Mouse (Mus musculus): Measurements from ENCODE around the gene Uhrf1. TPM values are rescaled to one million over a fixed set of nuclear protein-coding genes. Genes with fewer than 3 reads are reported as not detected.

The Uhrf1 gene
- total RNA-seq, 2 experiments from 2014 or later, result 0.48 to 0.50 TPM

- no peak for DNase-seq (ENCODE audit: low spot score in 2 of 2)
Observed at GRCm38 (mm10) chr17:56298238-56298637, 4.9 kb upstream of the Uhrf1 start.

GRCm38 (mm10) chr17:56300186-56300585 is 2.9 kb upstream of the Uhrf1 start, which contains the start of gene Arrdc5:
TSS of gene Arrdc5 (minus strand) at chr17:56300286.
- no peak for DNase-seq (ENCODE audit: low spot score in 2 of 2)

GRCm38 (mm10) chr17:56302363-56302996 is 641 bp upstream of the Uhrf1 start:
- DNase-seq (ENCODE audit: low spot score in 2 of 2), result no peak

- peak; percentile 84 to 93 for DNase-seq (ENCODE audit: low spot score in 2 of 2)
Observed at GRCm38 (mm10) chr17:56303847-56304586, 896 bp downstream of the Uhrf1 start.

- no peak for DNase-seq (ENCODE audit: low spot score in 2 of 2)
Observed at GRCm38 (mm10) chr17:56304718-56305117, 1.6 kb downstream of the Uhrf1 start.

- DNase-seq (ENCODE audit: low spot score in 2 of 2), result no peak
Observed at GRCm38 (mm10) chr17:56305156-56305555, 2.0 kb downstream of the Uhrf1 start.

DNA sequence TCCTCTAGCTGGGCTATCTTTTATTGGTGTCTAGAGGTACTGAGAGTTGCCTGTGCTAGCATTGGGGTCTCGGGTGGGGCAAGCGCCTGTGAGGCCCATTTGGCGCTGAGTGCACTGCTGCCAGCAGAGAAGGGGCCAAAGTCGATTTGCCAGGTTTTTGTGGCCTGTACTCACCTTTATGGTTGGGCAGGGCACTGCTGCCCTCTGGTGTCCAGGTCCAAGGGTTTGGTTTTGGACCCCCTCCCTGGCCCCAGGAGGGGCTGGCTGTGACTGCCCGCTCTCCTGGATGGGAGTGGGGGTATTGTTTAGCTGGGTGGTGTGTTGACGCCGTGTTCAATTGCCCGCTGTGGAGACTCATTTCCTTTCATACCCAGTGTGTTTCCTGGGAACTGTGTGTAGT is 2.7 kb downstream of the Uhrf1 start:
- no peak for DNase-seq (ENCODE audit: low spot score in 2 of 2)

DNA sequence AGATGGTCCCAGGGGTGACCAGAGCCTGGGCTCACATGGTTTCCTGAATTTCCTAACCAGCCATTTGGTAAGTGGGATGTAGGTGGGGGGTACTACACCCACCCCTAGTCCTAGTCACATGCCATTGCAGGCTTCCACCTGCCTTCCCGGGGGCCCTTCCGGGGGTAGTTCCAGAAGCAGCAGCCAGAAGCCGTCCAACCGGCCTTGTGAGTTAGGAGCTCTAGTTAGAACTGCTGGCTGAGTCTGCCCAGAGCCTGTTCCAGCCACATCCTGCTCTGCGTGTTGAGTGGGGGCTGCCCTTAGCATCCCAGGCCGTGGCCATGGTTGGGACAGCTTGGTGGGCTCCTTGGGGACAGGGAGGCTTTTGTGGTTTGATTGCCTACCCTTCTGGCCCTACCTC is 5.0 kb downstream of the Uhrf1 start:
- no peak for DNase-seq (ENCODE audit: low spot score in 2 of 2)

- DNase-seq (ENCODE audit: low spot score in 2 of 2), result no peak
Observed at GRCm38 (mm10) chr17:56309191-56309945, 6.2 kb downstream of the Uhrf1 start.

GRCm38 (mm10) chr17:56324419-56324818 is 21.3 kb downstream of the Uhrf1 start:
- DNase-seq (ENCODE audit: low spot score in 2 of 2), result no peak

- DNase-seq (ENCODE audit: low spot score in 2 of 2), result peak; percentile 99 to 100
Observed at GRCm38 (mm10) chr17:56325450-56326152, 22.5 kb downstream of the Uhrf1 start, which contains the start of gene Kdm4b. TSS of gene Kdm4b (plus strand) at chr17:56326062.

- DNase-seq (ENCODE audit: low spot score in 2 of 2), result no peak
Observed at GRCm38 (mm10) chr17:56326153-56327147, 23.3 kb downstream of the Uhrf1 start.

DNA sequence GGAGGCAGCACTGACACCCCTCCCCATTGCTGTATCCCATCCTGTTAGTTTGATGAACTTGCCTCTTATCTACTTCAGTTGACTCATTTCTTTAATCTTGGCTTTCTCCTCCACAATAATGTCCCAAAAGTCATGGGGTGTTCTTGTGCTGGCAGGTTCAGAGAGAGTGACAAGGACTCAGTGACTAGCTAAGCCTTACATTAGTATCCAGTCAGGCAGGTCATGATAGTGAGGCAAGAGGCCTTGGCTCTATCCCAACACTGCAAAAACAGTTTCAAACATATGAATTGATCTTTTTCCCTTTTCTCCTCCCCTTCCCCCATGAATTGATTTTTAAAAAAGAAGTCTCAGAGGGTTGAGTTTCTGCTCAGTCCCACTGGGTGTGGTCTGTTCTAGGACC is 26.1 kb downstream of the Uhrf1 start:
- DNase-seq (ENCODE audit: low spot score in 2 of 2), result no peak

GRCm38 (mm10) chr17:56330345-56330744 is 27.2 kb downstream of the Uhrf1 start:
- DNase-seq (ENCODE audit: low spot score in 2 of 2), result no peak

- no peak for DNase-seq (ENCODE audit: low spot score in 2 of 2)
Observed at GRCm38 (mm10) chr17:56331256-56331655, 28.1 kb downstream of the Uhrf1 start.

GRCm38 (mm10) chr17:56332987-56333386 is 29.9 kb downstream of the Uhrf1 start:
- no peak for DNase-seq (ENCODE audit: low spot score in 2 of 2)

DNA sequence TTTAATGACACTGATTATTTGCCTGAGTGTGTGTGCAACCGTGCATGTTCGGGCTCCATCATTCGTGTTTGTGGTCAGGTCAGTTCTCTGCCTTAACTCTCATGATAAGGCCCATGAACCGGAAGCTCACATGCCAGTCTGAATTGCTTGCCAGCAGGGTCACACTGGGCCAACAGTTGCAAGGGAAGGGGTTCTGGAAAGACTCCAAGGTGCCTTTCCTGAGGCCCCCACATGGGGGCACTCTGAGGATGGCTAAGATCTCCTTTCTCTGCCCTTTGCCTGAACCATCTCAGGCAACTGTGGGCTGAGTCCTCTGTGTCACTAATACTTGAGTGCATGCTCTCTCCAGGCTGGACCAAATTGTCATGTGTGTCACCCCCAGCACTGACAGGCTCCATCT is 34.1 kb downstream of the Uhrf1 start:
- peak in 1 of 2 experiments; percentile 67 for DNase-seq (ENCODE audit: low spot score in 2 of 2)

- DNase-seq (ENCODE audit: low spot score in 2 of 2), result no peak
Observed at GRCm38 (mm10) chr17:56337791-56338190, 34.7 kb downstream of the Uhrf1 start.

DNA sequence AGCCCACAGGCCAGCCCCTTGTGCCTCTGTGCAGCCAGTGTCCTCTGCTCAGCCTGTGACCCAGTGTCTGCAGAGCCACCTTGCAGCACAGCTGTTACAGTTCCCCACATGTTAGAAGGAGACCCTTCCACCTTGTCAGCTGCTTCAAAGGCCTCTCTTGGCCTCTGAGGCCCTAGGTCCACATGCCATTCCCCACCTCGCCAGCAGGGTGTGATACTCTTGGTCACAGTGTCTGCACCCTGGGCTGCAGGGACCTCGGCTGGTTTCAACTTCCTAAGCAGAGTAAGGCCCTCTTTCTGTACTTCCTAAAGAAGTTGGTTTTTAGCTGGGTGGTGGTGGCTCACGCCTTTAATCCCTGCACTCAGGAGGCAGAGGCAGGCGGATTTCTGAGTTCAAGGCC is 35.8 kb downstream of the Uhrf1 start:
- DNase-seq (ENCODE audit: low spot score in 2 of 2), result no peak

GRCm38 (mm10) chr17:56340717-56341116 is 37.6 kb downstream of the Uhrf1 start:
- DNase-seq (ENCODE audit: low spot score in 2 of 2), result no peak
